Mouse (Mus musculus) brown adipose tissue, adult 24 weeks (tissue): ENCODE data around the gene Vmn1r41. TPM values are rescaled to one million over a fixed set of nuclear protein-coding genes. Genes with fewer than 3 reads are reported as not detected.

Source experiments
- H3K27ac ChIP-seq: fragments of 200-500 bp; replicated peaks from 2 replicates; pipeline ENCODE4 v1.5.1; 2012; ENCODE audit warnings: low read depth, mild to moderate bottlenecking, low read length
- H3K4me1 ChIP-seq: fragments of 200-500 bp; 2 replicates; pipeline ENCODE4 v1.6.1; 2012; ENCODE audit warnings: low read length, mixed read lengths; ENCODE audit not compliant: control insufficient read depth, insufficient read depth, insufficient read length
- H3K4me3 ChIP-seq: fragments of 200-500 bp; 2 replicates; pipeline ENCODE4 v1.5.1; 2012; ENCODE audit warnings: low read depth, mild to moderate bottlenecking, low read length, moderate library complexity; ENCODE audit not compliant: insufficient read depth
- polyA plus RNA-seq: library from polyadenylated mRNA; stranded (reverse); fragments of >200 nt; gene quantifications from 2 replicates; pipeline ENCODE4 v1.2.4, GENCODE M21; 2012; ENCODE audit not compliant: missing spikeins, insufficient read depth, insufficient read length

Gene Vmn1r41
- not detected in 2 replicates for polyA plus RNA-seq

- Histone ChIP-seq H3K4me1 (no peaks in the 10 kb centered on the region), H3K27ac (no peak within 1 kb of the TSS), H3K4me3 (no peak within 1 kb of the TSS)
These were observed at the start of gene Vmn1r41 for GRCm38 (mm10) chr6:89740466-89740865. Vmn1r41 (plus strand) TSS chr6:89740766.

- no peaks in the 10 kb centered on the region for H3K4me1 ChIP-seq
- H3K4me3 ChIP-seq = no peak overlapping the region
- no peak overlapping the region for H3K27ac ChIP-seq
These were observed 33.9 kb upstream of the Vmn1r41 start for GRCm38 (mm10) chr6:89706624-89707023.

GRCm38 (mm10) chr6:89707240-89707639 is 33.3 kb upstream of the Vmn1r41 start, which contains the start of gene Vmn1r40:
Vmn1r40 (plus strand) TSS chr6:89707540.
- no peaks in the 10 kb centered on the region for H3K4me1 ChIP-seq
- no peak within 1 kb of the TSS for H3K4me3 ChIP-seq
- H3K27ac ChIP-seq = no peak within 1 kb of the TSS

- H3K27ac ChIP-seq = no peak overlapping the region
- no peak overlapping the region for H3K4me3 ChIP-seq
- H3K4me1 ChIP-seq = no peaks in the 10 kb centered on the region
These were observed 22.5 kb upstream of the Vmn1r41 start for GRCm38 (mm10) chr6:89718051-89718450.

GRCm38 (mm10) chr6:89742811-89743210 is 2.2 kb downstream of the Vmn1r41 start:
- Histone ChIP-seq H3K27ac (no peak overlapping the region), H3K4me1 (no peaks in the 10 kb centered on the region), H3K4me3 (no peak overlapping the region)

GRCm38 (mm10) chr6:89790231-89790630 is 49.7 kb downstream of the Vmn1r41 start:
- Histone ChIP-seq H3K4me1 (no peaks in the 10 kb centered on the region), H3K27ac (no peak overlapping the region), H3K4me3 (no peak overlapping the region)

Other genes with a start within 250 kb of the Vmn1r41 start
- gene Chchd6, start 145.1 kb upstream of the Vmn1r41 start, polyA plus RNA-seq = 72.4 and 79.4 TPM in 2 replicates
- gene Txnrd3, start 96.8 kb upstream of the Vmn1r41 start, polyA plus RNA-seq = 7.0 and 10.2 TPM in 2 replicates
- not detected in 2 replicates for gene Vmn1r40, start 33.2 kb upstream of the Vmn1r41 start, polyA plus RNA-seq
- gene Vmn1r42, start 135.6 kb downstream of the Vmn1r41 start, polyA plus RNA-seq = not detected in 2 replicates
- gene Vmn1r43, start 135.6 kb downstream of the Vmn1r41 start, polyA plus RNA-seq = not detected in 2 replicates
- gene Vmn1r44, start 142.9 kb downstream of the Vmn1r41 start, polyA plus RNA-seq = not detected in 2 replicates
- not detected in 2 replicates for gene Vmn1r45, start 199.8 kb downstream of the Vmn1r41 start, polyA plus RNA-seq
- gene Vmn1r46, start 228.5 kb downstream of the Vmn1r41 start, polyA plus RNA-seq = not detected in 2 replicates